Mouse (Mus musculus) T-helper 17 cell (primary cell): ENCODE data around the gene Ccdc142.

ENCODE experiments used
- in situ Hi-C, 2 experiments: fragments of 300-600 bp; cut with MboI, MseI; formaldehyde crosslinking; loops; 1 replicate in 1 of 2; 2 replicates in 1 of 2; pipeline ENCODE4 v1.15.1; 2025; ENCODE audit warnings: high pct_unique_total_duplicates in 2 of 2

The Ccdc142 gene

DNA sequence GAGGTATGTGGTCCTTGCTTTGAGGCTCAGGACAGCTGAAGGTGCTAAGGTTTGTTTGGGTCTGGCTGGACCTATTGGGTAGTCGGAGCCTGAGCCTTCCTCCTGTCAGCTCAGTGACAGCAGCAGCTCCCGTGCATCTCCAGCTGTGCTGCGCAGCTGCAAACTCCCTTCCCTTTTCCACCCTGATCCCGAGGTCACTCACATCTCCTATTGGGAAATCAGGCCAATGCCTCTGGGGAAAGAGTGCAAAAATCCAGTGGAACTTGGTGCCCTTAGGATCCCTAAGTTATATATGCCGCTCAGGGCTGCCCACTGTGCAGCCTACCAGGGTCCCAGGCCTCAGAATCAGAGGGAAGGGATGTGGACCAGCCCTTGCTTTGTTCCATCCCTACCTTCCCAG is 17.9 kb upstream of the Ccdc142 start:
- in situ Hi-C loops, result loop anchor here in 1 of 2 experiments (5.0 kb wide), 1 partner anchor 81 kb away; no protein-coding TSS in a partner anchor

DNA sequence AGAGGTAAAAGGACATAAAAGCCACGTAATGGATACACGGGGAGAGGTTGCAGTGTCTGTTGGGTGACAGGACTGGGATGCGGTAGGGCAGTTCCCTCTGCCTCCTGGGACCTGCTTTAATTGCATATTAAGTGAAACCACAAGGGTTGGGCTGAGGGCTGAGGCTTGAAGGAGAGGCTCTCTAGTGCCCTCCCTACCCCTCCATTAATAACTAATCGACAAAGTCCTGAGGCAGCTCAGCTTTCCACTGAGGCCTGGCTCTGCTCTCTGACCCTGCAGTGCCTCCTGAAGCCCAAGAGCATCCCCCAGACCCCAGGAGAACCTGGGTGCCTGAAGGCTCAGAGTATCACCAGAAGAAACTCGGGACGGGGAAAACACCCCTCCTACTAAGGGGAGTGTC is 16.9 kb upstream of the Ccdc142 start:
- in situ Hi-C loops, result loop anchor here in 1 of 2 experiments (5.0 kb wide), 1 partner anchor 82 kb away; no protein-coding TSS in a partner anchor

GRCm38 (mm10) chr6:83086121-83087035 is 15.0 kb upstream of the Ccdc142 start, which contains the start of gene Lbx2:
Gene Lbx2, plus strand, starts transcription at chr6:83086367.
- in situ Hi-C loops, result no loop called here

DNA sequence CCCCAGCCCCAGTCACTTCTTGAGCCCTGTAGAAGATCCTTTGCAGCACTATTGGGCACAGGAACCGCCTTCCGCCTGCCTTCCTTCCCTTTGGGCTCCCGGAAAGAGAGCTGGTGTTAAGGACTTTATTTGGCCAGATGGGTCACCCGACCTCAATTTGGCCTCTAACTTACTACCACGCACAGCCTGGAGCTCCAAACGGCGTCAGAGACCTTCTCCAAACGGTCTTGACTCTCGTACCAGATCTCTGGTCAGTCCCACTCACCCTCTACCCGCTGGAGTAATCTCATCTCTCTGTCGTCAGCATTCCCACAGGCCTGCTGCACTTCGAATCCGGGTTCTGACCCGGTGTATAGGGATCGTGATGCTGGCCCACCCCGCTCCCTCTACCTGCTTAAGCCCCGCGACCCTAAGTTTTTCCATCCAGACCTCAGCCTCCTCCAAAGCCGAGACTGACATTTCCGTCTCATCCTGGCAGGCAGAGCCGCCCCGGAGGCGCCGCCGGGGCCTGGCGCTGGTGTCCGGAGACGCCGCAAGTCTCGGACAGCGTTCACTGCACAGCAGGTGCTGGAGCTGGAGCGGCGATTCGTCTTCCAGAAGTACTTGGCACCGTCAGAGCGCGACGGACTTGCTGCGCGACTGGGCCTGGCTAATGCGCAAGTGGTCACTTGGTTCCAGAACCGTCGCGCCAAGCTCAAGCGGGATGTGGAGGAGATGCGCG is 14.0 kb upstream of the Ccdc142 start:
- in situ Hi-C loops, result no loop called here

GRCm38 (mm10) chr6:83087926-83088260 is 13.5 kb upstream of the Ccdc142 start:
- in situ Hi-C loops, result no loop called here

DNA sequence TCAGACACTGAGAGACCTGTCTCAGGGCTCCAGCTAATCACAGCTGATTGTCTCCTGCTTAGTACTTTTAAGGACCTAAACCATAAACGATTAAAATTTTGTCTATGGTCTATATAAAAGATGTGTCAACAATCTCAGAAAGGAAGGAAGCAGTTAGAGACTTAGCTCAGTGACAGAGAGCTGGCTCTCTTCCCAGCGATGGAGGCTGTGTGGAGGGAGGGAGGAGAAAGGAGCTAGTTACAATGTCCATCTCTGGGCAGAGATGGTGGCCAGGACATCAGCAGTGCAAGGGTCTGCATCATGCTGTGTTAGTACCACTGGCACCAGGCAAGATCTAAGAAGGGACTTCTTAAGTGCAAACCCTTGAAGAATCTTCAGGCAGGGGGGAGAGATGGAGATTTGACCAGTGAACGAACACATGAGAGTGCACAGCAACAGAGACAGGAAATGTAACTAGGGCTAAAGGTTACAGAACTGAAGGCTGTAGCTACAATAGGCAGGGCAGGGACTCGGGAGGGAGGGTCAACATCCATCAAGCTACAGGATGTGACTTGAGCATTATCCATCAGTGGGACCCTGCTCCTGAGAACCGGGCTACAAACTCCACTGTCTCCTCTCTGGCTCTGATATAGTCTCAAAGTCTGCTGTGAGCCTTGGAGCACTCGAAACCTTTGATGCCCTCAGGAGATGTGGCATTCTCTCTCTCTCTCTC is 8.8 kb upstream of the Ccdc142 start:
- in situ Hi-C loops, result no loop called here

GRCm38 (mm10) chr6:83095968-83096367 is 5.4 kb upstream of the Ccdc142 start:
- in situ Hi-C loops, result no loop called here

- in situ Hi-C loops, result no loop called here
Measured at GRCm38 (mm10) chr6:83098411-83098810, 3.0 kb upstream of the Ccdc142 start.

- in situ Hi-C loops, result loop anchor here (5.0 kb wide), 3 partner anchors 105 to 175 kb away; no protein-coding TSS in a partner anchor
Measured at GRCm38 (mm10) chr6:83101688-83102556, 521 bp downstream of the Ccdc142 start.

- in situ Hi-C loops, result loop anchor here (5.0 kb wide), 3 partner anchors 106 to 174 kb away; no protein-coding TSS in a partner anchor
Measured at GRCm38 (mm10) chr6:83103130-83103650, 1.8 kb downstream of the Ccdc142 start.

DNA sequence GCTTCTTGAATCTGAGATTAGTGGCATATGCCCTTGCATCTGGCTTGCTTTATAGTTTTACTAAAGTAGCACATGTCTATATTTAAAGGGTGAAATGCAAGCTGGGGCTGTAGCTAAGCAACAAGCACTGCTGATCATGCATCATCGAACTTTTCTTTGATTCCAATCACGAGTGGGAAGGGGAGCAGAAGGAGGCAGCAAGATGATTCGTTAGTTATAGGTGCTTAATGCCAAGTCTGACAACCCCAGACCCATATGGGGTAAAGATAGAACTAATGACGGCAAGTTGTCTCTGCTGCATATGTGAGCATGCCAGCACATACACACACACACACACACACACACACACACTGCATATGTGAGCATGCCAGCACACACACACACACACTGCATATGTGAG is 2.8 kb downstream of the Ccdc142 start:
- in situ Hi-C loops, result loop anchor here (5.0 kb wide), 3 partner anchors 107 to 173 kb away; no protein-coding TSS in a partner anchor

GRCm38 (mm10) chr6:83107566-83108400 is 6.4 kb downstream of the Ccdc142 start:
- in situ Hi-C loops, result no loop called here

- in situ Hi-C loops, result no loop called here
Measured at GRCm38 (mm10) chr6:83108762-83109668, 7.6 kb downstream of the Ccdc142 start, which contains the start of gene Mrpl53. Gene Mrpl53, plus strand, starts transcription at chr6:83109040.

DNA sequence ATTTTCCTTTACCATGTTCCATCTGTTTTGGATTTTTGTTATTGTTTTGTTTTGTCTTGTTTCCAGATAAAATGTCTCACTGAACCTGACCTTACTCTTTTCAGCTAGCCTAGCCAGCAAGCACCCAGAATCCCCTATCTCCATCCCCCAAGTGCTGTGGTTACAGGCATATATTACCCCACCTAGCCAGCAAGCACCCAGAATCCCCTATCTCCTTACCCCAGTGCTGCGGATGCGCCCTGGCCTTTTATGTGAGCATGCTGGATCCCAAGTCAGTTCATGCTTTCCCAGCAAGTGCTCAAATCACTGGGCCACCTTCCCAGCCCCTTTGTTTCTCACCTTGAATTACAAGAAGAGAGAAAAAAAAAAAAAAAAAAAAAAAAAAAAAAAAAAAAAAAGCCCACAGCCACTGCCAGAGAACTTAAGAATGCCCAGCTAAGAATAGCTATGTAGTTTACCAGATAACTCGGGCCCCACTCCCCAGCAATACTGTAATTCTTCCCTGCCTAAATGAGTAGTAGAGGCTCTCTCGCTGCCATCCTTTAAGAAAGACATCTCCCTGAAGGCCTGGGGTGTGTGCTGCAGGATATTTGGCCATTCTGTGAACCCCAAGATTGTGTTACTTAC is 10.2 kb downstream of the Ccdc142 start:
- in situ Hi-C loops, result loop anchor here in 1 of 2 experiments (10.0 kb wide), 1 partner anchor 883 kb away; no protein-coding TSS in a partner anchor

GRCm38 (mm10) chr6:83115011-83115671 is 13.7 kb downstream of the Ccdc142 start, which contains the start of gene Mogs:
Gene Mogs, plus strand, starts transcription at chr6:83115496.
- in situ Hi-C loops, result loop anchor here in 1 of 2 experiments (5.0 to 10.0 kb wide), 2 partner anchors 43 to 880 kb away; partner anchors contain the start of gene Tlx2

DNA sequence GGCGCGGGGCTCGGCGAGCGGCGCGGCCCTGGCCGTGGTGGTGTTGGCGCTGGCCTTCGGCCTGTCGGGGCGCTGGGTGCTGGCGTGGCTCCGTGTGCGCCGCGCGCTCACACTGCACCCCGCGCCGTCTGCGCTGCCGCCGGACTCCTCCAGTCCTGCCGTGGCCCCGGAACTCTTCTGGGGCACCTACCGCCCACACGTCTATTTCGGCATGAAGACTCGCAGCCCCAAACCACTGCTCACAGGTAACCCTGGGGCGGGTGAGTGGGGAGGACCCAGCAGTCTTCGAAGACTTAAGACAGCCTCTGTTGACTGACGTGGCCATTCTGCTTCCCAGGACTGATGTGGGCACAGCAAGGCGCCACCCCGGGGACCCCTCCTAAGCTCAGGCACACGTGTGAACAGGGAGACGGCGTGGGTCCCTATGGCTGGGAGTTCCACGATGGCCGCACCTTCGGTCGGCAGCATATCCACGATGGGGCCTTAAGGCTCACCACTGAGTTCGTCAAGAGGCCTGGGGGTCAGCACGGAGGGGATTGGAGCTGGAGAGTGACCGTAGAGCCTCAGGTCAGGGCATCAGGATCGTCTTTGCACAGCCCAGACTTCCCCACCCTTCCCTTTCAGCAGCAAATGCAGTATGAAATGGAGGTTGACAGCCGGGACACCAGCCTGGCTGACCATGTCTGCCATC is 14.4 kb downstream of the Ccdc142 start:
- in situ Hi-C loops, result loop anchor here in 1 of 2 experiments (5.0 to 10.0 kb wide), 2 partner anchors 44 to 879 kb away; partner anchors contain the start of gene Tlx2
